Mouse (Mus musculus): ENCODE measurements around the gene Tnfrsf1b. TPM values are rescaled to one million over a fixed set of nuclear protein-coding genes. Genes with fewer than 3 reads are reported as not detected.

Tnfrsf1b gene
- polyA plus RNA-seq, 1 experiment from 2014 or later: 8.4 TPM

DNA sequence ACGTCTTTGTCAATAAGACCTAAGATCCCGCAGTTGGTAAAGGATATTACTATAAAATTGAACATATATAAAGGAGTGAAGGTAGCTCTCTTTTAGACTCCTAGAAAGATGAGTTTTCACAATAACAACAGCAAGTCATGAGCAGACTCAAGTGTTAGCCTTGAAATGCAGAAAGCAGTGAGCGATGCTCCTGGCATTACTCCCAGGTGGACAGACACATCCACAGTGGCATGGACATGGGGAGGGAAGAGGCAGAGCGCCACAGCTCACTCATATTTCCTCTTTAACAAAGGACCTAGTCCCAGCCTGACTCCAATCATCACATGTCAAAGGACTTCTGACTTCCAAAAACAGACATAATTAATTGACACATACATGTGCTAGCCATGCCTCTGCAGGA lies 82.6 kb downstream of the Tnfrsf1b start:
- TF ChIP-seq CTCF (IDR thresholded peaks at IDR 0.05) (no peak), EP300 (IDR thresholded peaks at IDR 0.05) (no peak)
- ATAC-seq (no peak), DNase-seq (ENCODE audit: low spot score) (no peak)
- Histone ChIP-seq H3K4me1 (ENCODE audit: insufficient read depth, low read depth, low read length) (no peaks in the 10 kb centered on the region), H3K4me3 (ENCODE audit: low read depth, low read length) (no peak overlapping the region), H3K9ac (replicated peaks; ENCODE audit: low read depth) (no peak overlapping the region), H3K36me3 (ENCODE audit: insufficient read depth, low read length) (peaks cover 58% of the 10 kb centered on the region), H3K9me3 (ENCODE audit: low read length) (no peaks in the 10 kb centered on the region), H3K4me2 (replicated peaks; ENCODE audit: low read depth, low read length) (no peak overlapping the region), H3K27me3 (replicated peaks; ENCODE audit: insufficient read depth, low read length) (no peaks in the 10 kb centered on the region), H3K27ac (ENCODE audit: low read length) (no peak overlapping the region)
- WGBS: 96% methylated on average over 4 of the region's 4 CpGs

Other genes starting within 250 kb of the Tnfrsf1b start
- 10.3 and 12.8 TPM in 2 replicates for gene Vps13d, start 51.9 kb downstream of the Tnfrsf1b start, polyA plus RNA-seq (2015; fragmentation: Nextera tagmentation; extraction: Ambion mirVana)
- gene Tnfrsf8, start 68.3 kb upstream of the Tnfrsf1b start, polyA plus RNA-seq (2015; fragmentation: Nextera tagmentation; extraction: Ambion mirVana): 0.05 and 0.12 TPM in 2 replicates

Data from lung, postnatal 0 days (tissue).